Comparison of ENCODE assay signal across 18 mouse cellular contexts in genomic region chr15:12217849-12218248, GRCm38 (mm10). TPM values are rescaled to one million over a fixed set of nuclear protein-coding genes. Genes with fewer than 3 reads are reported as not detected.
DNase-seq lines count a peak whose midpoint lies in the region; ATAC-seq and TF ChIP-seq lines count a peak whose summit lies in the region.
"Had no signal": no experiment of that assay in that cellular context is flagged by ENCODE, and none has a peak within 500 bp of the region (broad histone marks: within the 10 kb centered on the region; RNA-seq: fewer than 3 reads in every experiment).

No protein-coding gene starts in this region.

- TF ChIP-seq CTCF in stomach, postnatal 0 days (IDR thresholded peaks at IDR 0.05; ENCODE audit: low read depth), result no peak

- intact Hi-C loops in left cerebral cortex, postnatal 4 days (cut with DNase I), result no loop called here

- no peak overlapping the region for H3K4me2 ChIP-seq in hindbrain, embryonic 11.5 days (replicated peaks; ENCODE audit: low read depth, low read length)
- no peak overlapping the region for H3K4me2 ChIP-seq in hindbrain, embryonic 14.5 days (replicated peaks)
- H3K4me2 ChIP-seq in midbrain, embryonic 12.5 days (replicated peaks), result no peak overlapping the region
- H3K4me2 ChIP-seq in midbrain, embryonic 13.5 days (replicated peaks), result no peak overlapping the region
- H3K4me2 ChIP-seq in stomach, postnatal 0 days (replicated peaks; ENCODE audit: low read depth), result no peak overlapping the region
- H3K4me2 ChIP-seq: embryonic facial prominence, embryonic 13.5 days; forebrain, embryonic 13.5 days; limb, embryonic 15.5 days had no signal

- ATAC-seq in hindbrain, embryonic 11.5 days (ENCODE audit: low FRiP score), result peak; percentile 64
- ATAC-seq in hindbrain, embryonic 14.5 days (ENCODE audit: low FRiP score), result no peak
- ATAC-seq in midbrain, embryonic 12.5 days (ENCODE audit: low FRiP score, low read depth), result peak; percentile 56
- no peak for ATAC-seq in midbrain, embryonic 13.5 days
- no peak for ATAC-seq in stomach, postnatal 0 days (ENCODE audit: low FRiP score, low TSS enrichment)
- ATAC-seq: forebrain, embryonic 13.5 days; Patski had no signal

- no peak overlapping the region for H3K27ac ChIP-seq in hindbrain, embryonic 11.5 days (ENCODE audit: low read depth, low read length)
- H3K27ac ChIP-seq in hindbrain, embryonic 14.5 days, result no peak overlapping the region
- H3K27ac ChIP-seq in midbrain, embryonic 12.5 days (replicated peaks), result peak overlapping the region; percentile 22; the same call in 1 of the 2 replicates
- no peak overlapping the region for H3K27ac ChIP-seq in midbrain, embryonic 13.5 days
- H3K27ac ChIP-seq in stomach, postnatal 0 days (replicated peaks), result no peak overlapping the region
- H3K27ac ChIP-seq: embryonic facial prominence, embryonic 13.5 days; forebrain, embryonic 13.5 days; limb, embryonic 15.5 days had no signal

- H3K4me1 ChIP-seq in hindbrain, embryonic 11.5 days (replicated peaks; ENCODE audit: control insufficient read depth, insufficient read depth, low read length), result peaks cover 2% of the 10 kb centered on the region; the same call in 1 of the 2 replicates
- H3K4me1 ChIP-seq in hindbrain, embryonic 14.5 days (replicated peaks; ENCODE audit: control insufficient read depth, insufficient read depth, low read length), result peaks cover 17% of the 10 kb centered on the region; the same call in 1 of the 2 replicates
- peaks cover 34% of the 10 kb centered on the region for H3K4me1 ChIP-seq in midbrain, embryonic 12.5 days
- H3K4me1 ChIP-seq in midbrain, embryonic 13.5 days (replicated peaks), result peaks cover 54% of the 10 kb centered on the region
- H3K4me1 ChIP-seq in stomach, postnatal 0 days (replicated peaks; ENCODE audit: control insufficient read depth, insufficient read depth), result peaks cover 5% of the 10 kb centered on the region; the same call in 1 of the 2 replicates

- H3K9me3 ChIP-seq in hindbrain, embryonic 11.5 days (ENCODE audit: control insufficient read depth, low read length), result no peaks in the 10 kb centered on the region
- no peaks in the 10 kb centered on the region for H3K9me3 ChIP-seq in hindbrain, embryonic 14.5 days (ENCODE audit: control insufficient read depth, low read length)
- H3K9me3 ChIP-seq in midbrain, embryonic 12.5 days, result no peaks in the 10 kb centered on the region
- H3K9me3 ChIP-seq in midbrain, embryonic 13.5 days, result no peaks in the 10 kb centered on the region
- H3K9me3 ChIP-seq in stomach, postnatal 0 days (ENCODE audit: control insufficient read depth, low read length), result no peaks in the 10 kb centered on the region
- H3K9me3 ChIP-seq: embryonic facial prominence, embryonic 13.5 days; forebrain, embryonic 13.5 days; limb, embryonic 15.5 days had no signal

- DNase-seq in hindbrain, embryonic 11.5 days (ENCODE audit: low spot score), result peak; percentile 47
- DNase-seq in hindbrain, embryonic 14.5 days (ENCODE audit: low spot score), result no peak
- peak; percentile 70 for DNase-seq in ZHBTc4 (ENCODE audit: low read depth, low spot score)
- no peak for DNase-seq in stomach, postnatal 0 days (ENCODE audit: low spot score)
- no peak for DNase-seq in left cerebral cortex, postnatal 4 days
- DNase-seq: cerebellum, adult 11-12 months; kidney, adult 11 months; kidney, postnatal 10 days; lung, postnatal 14 days; midbrain, embryonic 14.5 days; retina, postnatal 1 day had no signal

- H3K36me3 ChIP-seq in hindbrain, embryonic 11.5 days (ENCODE audit: control insufficient read depth, insufficient read depth, low read length), result no peaks in the 10 kb centered on the region
- H3K36me3 ChIP-seq in hindbrain, embryonic 14.5 days (replicated peaks; ENCODE audit: control insufficient read depth, insufficient read depth), result no peaks in the 10 kb centered on the region
- H3K36me3 ChIP-seq in midbrain, embryonic 12.5 days, result no peaks in the 10 kb centered on the region
- H3K36me3 ChIP-seq in midbrain, embryonic 13.5 days, result no peaks in the 10 kb centered on the region
- H3K36me3 ChIP-seq in stomach, postnatal 0 days (ENCODE audit: control insufficient read depth, insufficient read depth, low read length), result no peaks in the 10 kb centered on the region
- H3K36me3 ChIP-seq: embryonic facial prominence, embryonic 13.5 days; limb, embryonic 15.5 days had no signal

- H3K9ac ChIP-seq in hindbrain, embryonic 11.5 days (ENCODE audit: low read depth, low read length), result no peak overlapping the region
- no peak overlapping the region for H3K9ac ChIP-seq in hindbrain, embryonic 14.5 days
- H3K9ac ChIP-seq in midbrain, embryonic 12.5 days (replicated peaks), result no peak overlapping the region
- no peak overlapping the region for H3K9ac ChIP-seq in midbrain, embryonic 13.5 days (replicated peaks)
- H3K9ac ChIP-seq in stomach, postnatal 0 days (ENCODE audit: low read length), result no peak overlapping the region
- H3K9ac ChIP-seq: embryonic facial prominence, embryonic 13.5 days; forebrain, embryonic 13.5 days; limb, embryonic 15.5 days had no signal

- H3K27me3 ChIP-seq in hindbrain, embryonic 11.5 days (ENCODE audit: control insufficient read depth, insufficient read depth, low read length), result no peaks in the 10 kb centered on the region
- H3K27me3 ChIP-seq in hindbrain, embryonic 14.5 days (ENCODE audit: control insufficient read depth, insufficient read depth, low read length), result no peaks in the 10 kb centered on the region
- H3K27me3 ChIP-seq in midbrain, embryonic 12.5 days, result no peaks in the 10 kb centered on the region
- no peaks in the 10 kb centered on the region for H3K27me3 ChIP-seq in midbrain, embryonic 13.5 days
- H3K27me3 ChIP-seq in stomach, postnatal 0 days (ENCODE audit: control insufficient read depth, insufficient read depth, low read length), result no peaks in the 10 kb centered on the region
- H3K27me3 ChIP-seq: CH12.LX; embryonic facial prominence, embryonic 13.5 days; forebrain, embryonic 13.5 days; limb, embryonic 15.5 days; Patski had no signal

- TF ChIP-seq EP300 in stomach, postnatal 0 days (optimal IDR thresholded peaks at IDR 0.05), result no peak

- 31% methylated on average over 5 of the region's 5 CpGs for WGBS in hindbrain, embryonic 11.5 days
- WGBS in hindbrain, embryonic 14.5 days, result 25% methylated on average over 5 of the region's 5 CpGs
- 50% methylated on average over 5 of the region's 5 CpGs for WGBS in midbrain, embryonic 12.5 days
- 36% methylated on average over 5 of the region's 5 CpGs for WGBS in midbrain, embryonic 13.5 days
- 72% methylated on average over 3 of the region's 5 CpGs for WGBS in stomach, postnatal 0 days

- no peak overlapping the region for H3K4me3 ChIP-seq in hindbrain, embryonic 11.5 days (ENCODE audit: low read depth, low read length)
- no peak overlapping the region for H3K4me3 ChIP-seq in hindbrain, embryonic 14.5 days (replicated peaks; ENCODE audit: low read length)
- no peak overlapping the region for H3K4me3 ChIP-seq in midbrain, embryonic 12.5 days
- H3K4me3 ChIP-seq in midbrain, embryonic 13.5 days (replicated peaks), result no peak overlapping the region
- no peak overlapping the region for H3K4me3 ChIP-seq in stomach, postnatal 0 days (ENCODE audit: low read depth, low read length)
- H3K4me3 ChIP-seq: embryonic facial prominence, embryonic 13.5 days; forebrain, embryonic 13.5 days; limb, embryonic 15.5 days had no signal

RNA-seq across cellular contexts. Expression of gene Mtmr12, which starts 13.0 kb away (rescaled TPM):
- polyA plus RNA-seq in hindbrain, embryonic 11.5 days (2014; fragmentation: Nextera tagmentation; extraction: Ambion mirVana), result 15.2 and 16.7 TPM in 2 replicates
- 7.9 and 11.7 TPM in 2 replicates for polyA plus RNA-seq in hindbrain, embryonic 14.5 days (2014; fragmentation: Nextera tagmentation; extraction: Ambion mirVana)
- polyA plus RNA-seq in midbrain, embryonic 12.5 days (2016; fragmentation: Nextera tagmentation; extraction: Ambion mirVana), result 17.3 and 18.3 TPM in 2 replicates
- polyA plus RNA-seq in midbrain, embryonic 13.5 days (2015; fragmentation: Nextera tagmentation; extraction: Ambion mirVana), result 9.3 and 9.7 TPM in 2 replicates
- polyA plus RNA-seq in stomach, postnatal 0 days (2015; fragmentation: Nextera tagmentation; extraction: Ambion mirVana), result 6.8 and 7.3 TPM in 2 replicates
- 10 to 100 TPM; 15.5 to 16.1 TPM for total RNA-seq in left cerebral cortex, postnatal 4 days (2021)

Comparison
In these comparisons a context has a peak if more than half of its experiments do, and no peak if none do; other contexts are left out.
1. ATAC-seq: peak in hindbrain, embryonic 11.5 days (single experiment) and midbrain, embryonic 12.5 days (single experiment); none in hindbrain, embryonic 14.5 days (single experiment), midbrain, embryonic 13.5 days (single experiment) and stomach, postnatal 0 days (single experiment).
2. DNase-seq: peak in hindbrain, embryonic 11.5 days (single experiment) and ZHBTc4 (single experiment); none in hindbrain, embryonic 14.5 days (single experiment), stomach, postnatal 0 days (single experiment) and left cerebral cortex, postnatal 4 days (single experiment).